ENCODE assay signal across 14 mouse cellular contexts in the genomic region with DNA sequence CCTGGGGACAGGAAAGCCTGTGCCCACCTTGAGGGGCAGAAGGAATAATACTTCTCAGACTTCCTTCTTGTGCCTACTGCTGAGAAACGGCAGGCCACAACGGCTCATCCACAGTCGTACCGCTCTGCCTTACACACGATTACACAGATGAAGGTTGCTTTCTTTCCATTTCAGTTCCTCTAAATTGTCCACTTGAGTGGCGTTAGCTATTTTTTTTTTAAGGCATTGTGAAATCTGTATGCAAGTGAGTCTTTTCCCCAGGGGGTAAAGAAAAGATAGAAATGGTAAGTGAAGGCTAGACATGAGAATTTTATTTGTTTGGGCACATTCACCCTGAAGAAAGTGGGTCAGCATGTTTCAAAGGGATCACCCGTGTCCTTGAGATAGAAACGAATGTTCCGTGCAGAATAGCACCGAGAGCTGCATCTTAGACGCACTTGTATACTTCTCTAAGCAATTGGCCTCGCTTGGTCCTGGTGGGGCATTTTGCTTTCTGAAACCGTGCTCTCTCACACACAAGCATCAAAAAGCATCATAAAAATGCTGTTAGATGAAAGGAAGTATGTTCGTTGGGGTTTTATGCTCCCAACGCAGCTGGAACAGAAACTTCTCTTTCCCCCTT. TPM values are rescaled to one million over a fixed set of nuclear protein-coding genes. Genes with fewer than 3 reads are reported as not detected.
DNase-seq lines count a peak whose midpoint lies in the region; ATAC-seq and TF ChIP-seq lines count a peak whose summit lies in the region.
"Had no signal": no experiment of that assay in that cellular context is flagged by ENCODE, and none has a peak within 500 bp of the region (broad histone marks: within the 10 kb centered on the region; RNA-seq: fewer than 3 reads in every experiment).

No protein-coding gene starts in this region.

- no peaks in the 10 kb centered on the region for H3K79me2 ChIP-seq in heart, adult 2 months (replicated peaks; ENCODE audit: control insufficient read depth, insufficient read depth, low read length)

- TF ChIP-seq EP300 in heart, adult 2 months (IDR thresholded peaks at IDR 0.05; ENCODE audit: insufficient read depth, low read depth, low read length): no peak

- no peaks in the 10 kb centered on the region for H3K9me3 ChIP-seq in forebrain, embryonic 13.5 days (replicated peaks)
- no peaks in the 10 kb centered on the region for H3K9me3 ChIP-seq in limb, embryonic 13.5 days
- H3K9me3 ChIP-seq: liver, embryonic 12.5 days had no signal

- no peaks in the 10 kb centered on the region for H3K27me3 ChIP-seq in thymus, adult 2 months (ENCODE audit: control insufficient read depth, insufficient read depth, low read length)
- H3K27me3 ChIP-seq in forebrain, embryonic 13.5 days: no peaks in the 10 kb centered on the region
- no peaks in the 10 kb centered on the region for H3K27me3 ChIP-seq in limb, embryonic 13.5 days
- H3K27me3 ChIP-seq in heart, adult 2 months (ENCODE audit: control insufficient read depth, insufficient read depth, low read length): no peaks in the 10 kb centered on the region

- H3K4me3 ChIP-seq in thymus, adult 2 months (ENCODE audit: control insufficient read depth, insufficient read depth, low read length): no peak overlapping the region
- no peak overlapping the region for H3K4me3 ChIP-seq in forebrain, embryonic 13.5 days
- no peak overlapping the region for H3K4me3 ChIP-seq in limb, embryonic 13.5 days
- no peak overlapping the region for H3K4me3 ChIP-seq in heart, adult 2 months
- H3K4me3 ChIP-seq: liver, embryonic 12.5 days had no signal

- H3K36me3 ChIP-seq in thymus, adult 2 months (ENCODE audit: control insufficient read depth, insufficient read depth, low read length): no peaks in the 10 kb centered on the region
- H3K36me3 ChIP-seq in forebrain, embryonic 13.5 days (ENCODE audit: poor library complexity, severe bottlenecking): no peaks in the 10 kb centered on the region
- no peaks in the 10 kb centered on the region for H3K36me3 ChIP-seq in limb, embryonic 13.5 days
- H3K36me3 ChIP-seq in heart, adult 2 months (ENCODE audit: control insufficient read depth, insufficient read depth, low read length): no peaks in the 10 kb centered on the region
- H3K36me3 ChIP-seq: liver, embryonic 12.5 days had no signal

- peak overlapping the region; percentile 59 for H3K27ac ChIP-seq in thymus, adult 2 months (ENCODE audit: control insufficient read depth, insufficient read depth, low read length)
- H3K27ac ChIP-seq in forebrain, embryonic 13.5 days: 0 out of 2 replicates have a peak overlapping the region, but pooled peaks have one; percentile 2
- no peak overlapping the region for H3K27ac ChIP-seq in limb, embryonic 13.5 days
- H3K27ac ChIP-seq in heart, adult 2 months: no peak overlapping the region
- H3K27ac ChIP-seq: liver, embryonic 12.5 days had no signal

- WGBS in thymus, adult 2 months: 38% methylated on average over 15 of the region's 15 CpGs
- 25% methylated on average over 15 of the region's 15 CpGs for WGBS in forebrain, embryonic 13.5 days
- 54% methylated on average over 15 of the region's 15 CpGs for WGBS in limb, embryonic 13.5 days
- WGBS in heart, adult 2 months: 74% methylated on average over 15 of the region's 15 CpGs

- intact Hi-C loops in heart, adult 2 months (cut with DNase I): no loop called here

- ATAC-seq in forebrain, embryonic 13.5 days: no peak
- no peak for ATAC-seq in limb, embryonic 13.5 days (ENCODE audit: low FRiP score, low read depth)
- ATAC-seq: liver, embryonic 12.5 days had no signal

- no peak for TF ChIP-seq POLR2A in thymus, adult 2 months (IDR thresholded peaks at IDR 0.05; ENCODE audit: control insufficient read depth, extremely low read depth, insufficient read depth, low read length, poor library complexity)
- no peak for TF ChIP-seq POLR2A in heart, adult 2 months (IDR thresholded peaks at IDR 0.05; ENCODE audit: insufficient read depth, low read depth, low read length)

- no peak for TF ChIP-seq CTCF in thymus, adult 2 months (IDR thresholded peaks at IDR 0.05; ENCODE audit: borderline replicate concordance, control insufficient read depth, extremely low read depth, insufficient read depth, low read length, poor library complexity)
- TF ChIP-seq CTCF in heart, adult 2 months (IDR thresholded peaks at IDR 0.05): no peak

- no peak for DNase-seq in thymus, adult 2 months
- DNase-seq in thymus, adult 18-20 months: no peak
- peak; percentile 76 for DNase-seq in retina, postnatal 1 day
- no peak for DNase-seq in urinary bladder, postnatal 4 days (ENCODE audit: low spot score in 2 of 2)
- no peak for DNase-seq in heart, adult 2 months
- DNase-seq: adrenal gland, postnatal 14 days; cerebellum, postnatal 25 days; gastrocnemius, postnatal 10 days; right cerebral cortex, postnatal 4 days had no signal

- peaks cover 20% of the 10 kb centered on the region for H3K4me1 ChIP-seq in thymus, adult 2 months (replicated peaks; ENCODE audit: control insufficient read depth, insufficient read depth, low read length)
- peaks cover 34% of the 10 kb centered on the region for H3K4me1 ChIP-seq in forebrain, embryonic 13.5 days
- H3K4me1 ChIP-seq in limb, embryonic 13.5 days: peaks cover 34% of the 10 kb centered on the region
- peaks cover 4% of the 10 kb centered on the region for H3K4me1 ChIP-seq in heart, adult 2 months (ENCODE audit: control insufficient read depth, insufficient read depth, low read length)

- peak overlapping the region; percentile 17; the same call in 1 of the 2 replicates for H3K4me2 ChIP-seq in forebrain, embryonic 13.5 days
- no peak overlapping the region for H3K4me2 ChIP-seq in limb, embryonic 13.5 days (replicated peaks)
- H3K4me2 ChIP-seq: liver, embryonic 12.5 days had no signal

- no peak overlapping the region for H3K9ac ChIP-seq in forebrain, embryonic 13.5 days
- H3K9ac ChIP-seq in limb, embryonic 13.5 days: peak overlapping the region; percentile 14; the same call in 1 of the 2 replicates
- no peak overlapping the region for H3K9ac ChIP-seq in heart, adult 2 months (ENCODE audit: low read depth, low read length)
- H3K9ac ChIP-seq: liver, embryonic 12.5 days had no signal

RNA-seq across cellular contexts. Expression of a gene that starts 46.3 kb away (rescaled TPM):
- 0.39 TPM in 1 of 2 replicates, not detected in the other for polyA plus RNA-seq in thymus, adult 2 months (2012; rRNA removed)
- polyA plus RNA-seq in forebrain, embryonic 13.5 days (2015; fragmentation: Nextera tagmentation; extraction: Ambion mirVana): not detected in 2 replicates
- polyA plus RNA-seq in limb, embryonic 13.5 days (2015; fragmentation: Nextera tagmentation; extraction: Ambion mirVana): not detected in 2 replicates
- total RNA-seq in heart, adult 2 months (2021): not detected
- polyA plus RNA-seq in heart, adult 2 months (2012; rRNA removed): not detected in 2 replicates
- total RNA-seq: adrenal gland, postnatal 14 days; ES-E14; gastrocnemius, postnatal 10 days had no signal
- polyA plus RNA-seq: large intestine, adult 2 months; liver, embryonic 12.5 days had no signal

Comparison
In these comparisons a context has a peak if more than half of its experiments do, and no peak if none do; other contexts are left out.
1. H3K27ac ChIP-seq: peak in thymus, adult 2 months (single experiment) and forebrain, embryonic 13.5 days (single experiment); none in limb, embryonic 13.5 days (single experiment) and heart, adult 2 months (single experiment).